Mouse (Mus musculus): ENCODE measurements around the gene Wipi1.
"Not testable (repeated sequence)": the region's sequence is repeated elsewhere in the genome, so short reads cannot be mapped to it uniquely, and the experiment has no call there.

Gene Wipi1

GRCm38 (mm10) chr11:109619055-109619454 is 7.3 kb upstream of the Wipi1 start:
- not testable (repeated sequence) for DNase-seq (ENCODE audit: low spot score)

GRCm38 (mm10) chr11:109616766-109617165 is 5.0 kb upstream of the Wipi1 start:
- peak; percentile 74 for DNase-seq (ENCODE audit: low spot score)

GRCm38 (mm10) chr11:109616352-109616751 is 4.6 kb upstream of the Wipi1 start:
- no peak for DNase-seq (ENCODE audit: low spot score)

GRCm38 (mm10) chr11:109615286-109615685 is 3.5 kb upstream of the Wipi1 start:
- no peak for DNase-seq (ENCODE audit: low spot score)

GRCm38 (mm10) chr11:109612871-109613529 is 1.2 kb upstream of the Wipi1 start:
- DNase-seq (ENCODE audit: low spot score), result no peak

- DNase-seq (ENCODE audit: low spot score), result no peak
Measured at GRCm38 (mm10) chr11:109610795-109611302, 918 bp downstream of the Wipi1 start.

- DNase-seq (ENCODE audit: low spot score), result no peak
Measured at GRCm38 (mm10) chr11:109610046-109610794, 1.5 kb downstream of the Wipi1 start.

GRCm38 (mm10) chr11:109608976-109609625 is 2.7 kb downstream of the Wipi1 start:
- DNase-seq (ENCODE audit: low spot score), result no peak

GRCm38 (mm10) chr11:109607600-109607999 is 4.2 kb downstream of the Wipi1 start:
- DNase-seq (ENCODE audit: low spot score), result no peak

GRCm38 (mm10) chr11:109598778-109599570 is 12.8 kb downstream of the Wipi1 start:
- DNase-seq (ENCODE audit: low spot score), result no peak

GRCm38 (mm10) chr11:109594761-109595160 is 17.0 kb downstream of the Wipi1 start:
- no peak for DNase-seq (ENCODE audit: low spot score)

GRCm38 (mm10) chr11:109593200-109593981 is 18.4 kb downstream of the Wipi1 start:
- DNase-seq (ENCODE audit: low spot score), result no peak

- no peak for DNase-seq (ENCODE audit: low spot score)
Measured at GRCm38 (mm10) chr11:109591511-109591910, 20.3 kb downstream of the Wipi1 start.

GRCm38 (mm10) chr11:109590012-109590411 is 21.8 kb downstream of the Wipi1 start:
- no peak for DNase-seq (ENCODE audit: low spot score)

- no peak for DNase-seq (ENCODE audit: low spot score)
Measured at GRCm38 (mm10) chr11:109587638-109588374, 24.0 kb downstream of the Wipi1 start.

- no peak for DNase-seq (ENCODE audit: low spot score)
Measured at GRCm38 (mm10) chr11:109587019-109587418, 24.7 kb downstream of the Wipi1 start.

GRCm38 (mm10) chr11:109586424-109586823 is 25.3 kb downstream of the Wipi1 start:
- DNase-seq (ENCODE audit: low spot score), result no peak

GRCm38 (mm10) chr11:109584843-109585713 is 26.7 kb downstream of the Wipi1 start:
- DNase-seq (ENCODE audit: low spot score), result peak; percentile 22

GRCm38 (mm10) chr11:109583986-109584385 is 27.8 kb downstream of the Wipi1 start:
- DNase-seq (ENCODE audit: low spot score), result no peak
